Mouse (Mus musculus): Measurements from ENCODE around the gene Slc16a7. TPM values are rescaled to one million over a fixed set of nuclear protein-coding genes. Genes with fewer than 3 reads are reported as not detected.
A peak's percentile ranks its signal among the peaks of the same experiment; 100 is the strongest.

Gene Slc16a7
- polyA plus RNA-seq, 1 experiment from 2014 or later: 4.8 TPM

GRCm38 (mm10) chr10:125265467-125265866, 123.8 kb downstream of the Slc16a7 start:
- no peaks in the 10 kb centered on the region for H3K27me3 ChIP-seq (ENCODE audit: control insufficient read depth, insufficient read depth, low read depth, low read length)
- 50% methylated on average over 14 of the region's 14 CpGs for WGBS
- no peaks in the 10 kb centered on the region for H3K36me3 ChIP-seq (ENCODE audit: control insufficient read depth, insufficient read depth, low read length)
- ATAC-seq (ENCODE audit: low read depth): peak; percentile 36; the same call in 1 of the 2 replicates
- H3K9me3 ChIP-seq (ENCODE audit: control insufficient read depth, low read length): no peaks in the 10 kb centered on the region
- 0 out of 2 replicates have a peak overlapping the region, but pooled peaks have one; percentile 12 for H3K27ac ChIP-seq (ENCODE audit: low read length)
- H3K4me3 ChIP-seq (ENCODE audit: low read length): no peak overlapping the region
- peaks cover 7% of the 10 kb centered on the region; the same call in 1 of the 2 replicates for H3K4me1 ChIP-seq (replicated peaks; ENCODE audit: control insufficient read depth, insufficient read depth, low read length)
- no peak overlapping the region for H3K4me2 ChIP-seq (ENCODE audit: low read depth, low read length)
- H3K9ac ChIP-seq (ENCODE audit: low read length): no peak overlapping the region

GRCm38 (mm10) chr10:125264938-125265337, 124.3 kb downstream of the Slc16a7 start:
- Histone ChIP-seq H3K9ac (ENCODE audit: low read length) (no peak overlapping the region), H3K36me3 (ENCODE audit: control insufficient read depth, insufficient read depth, low read length) (no peaks in the 10 kb centered on the region), H3K27ac (ENCODE audit: low read length) (0 out of 2 replicates have a peak overlapping the region, but pooled peaks have one; percentile 12), H3K4me2 (ENCODE audit: low read depth, low read length) (no peak overlapping the region), H3K27me3 (ENCODE audit: control insufficient read depth, insufficient read depth, low read depth, low read length) (no peaks in the 10 kb centered on the region), H3K9me3 (ENCODE audit: control insufficient read depth, low read length) (no peaks in the 10 kb centered on the region), H3K4me1 (replicated peaks; ENCODE audit: control insufficient read depth, insufficient read depth, low read length) (peaks cover 7% of the 10 kb centered on the region; the same call in 1 of the 2 replicates), H3K4me3 (ENCODE audit: low read length) (no peak overlapping the region)
- ATAC-seq (ENCODE audit: low read depth): peak; percentile 85
- WGBS: 54% methylated on average over 4 of the region's 4 CpGs

GRCm38 (mm10) chr10:125255904-125256303, 133.4 kb downstream of the Slc16a7 start:
- Histone ChIP-seq H3K36me3 (ENCODE audit: control insufficient read depth, insufficient read depth, low read length) (no peaks in the 10 kb centered on the region), H3K4me3 (ENCODE audit: low read length) (no peak overlapping the region), H3K9me3 (ENCODE audit: control insufficient read depth, low read length) (no peaks in the 10 kb centered on the region), H3K4me1 (replicated peaks; ENCODE audit: control insufficient read depth, insufficient read depth, low read length) (no peaks in the 10 kb centered on the region), H3K27me3 (ENCODE audit: control insufficient read depth, insufficient read depth, low read depth, low read length) (no peaks in the 10 kb centered on the region), H3K4me2 (ENCODE audit: low read depth, low read length) (no peak overlapping the region), H3K27ac (ENCODE audit: low read length) (no peak overlapping the region), H3K9ac (ENCODE audit: low read length) (no peak overlapping the region)
- no peak for ATAC-seq (ENCODE audit: low read depth)
- WGBS: 86% methylated on average over 4 of the region's 4 CpGs

GRCm38 (mm10) chr10:125214536-125214935, 174.7 kb downstream of the Slc16a7 start:
- no peaks in the 10 kb centered on the region for H3K27me3 ChIP-seq (ENCODE audit: control insufficient read depth, insufficient read depth, low read depth, low read length)
- no peak overlapping the region for H3K9ac ChIP-seq (ENCODE audit: low read length)
- H3K9me3 ChIP-seq (ENCODE audit: control insufficient read depth, low read length): no peaks in the 10 kb centered on the region
- H3K4me2 ChIP-seq (ENCODE audit: low read depth, low read length): no peak overlapping the region
- 61% methylated on average over 2 of the region's 2 CpGs for WGBS
- no peak overlapping the region for H3K4me3 ChIP-seq (ENCODE audit: low read length)
- H3K36me3 ChIP-seq (ENCODE audit: control insufficient read depth, insufficient read depth, low read length): no peaks in the 10 kb centered on the region
- H3K4me1 ChIP-seq (replicated peaks; ENCODE audit: control insufficient read depth, insufficient read depth, low read length): no peaks in the 10 kb centered on the region
- no peak for ATAC-seq (ENCODE audit: low read depth)
- H3K27ac ChIP-seq (ENCODE audit: low read length): no peak overlapping the region

- no peak for ATAC-seq (ENCODE audit: low read depth)
Observed at GRCm38 (mm10) chr10:125213805-125214204, 175.5 kb downstream of the Slc16a7 start.

GRCm38 (mm10) chr10:125187544-125187943, 201.7 kb downstream of the Slc16a7 start:
- WGBS: 47% methylated on average over 5 of the region's 5 CpGs
- no peaks in the 10 kb centered on the region for H3K4me1 ChIP-seq (replicated peaks; ENCODE audit: control insufficient read depth, insufficient read depth, low read length)

More at GRCm38 (mm10) chr10:125213805-125214204, 175.5 kb downstream of the Slc16a7 start:
- no peak overlapping the region for H3K9ac ChIP-seq (ENCODE audit: low read length)
- no peak overlapping the region for H3K27ac ChIP-seq (ENCODE audit: low read length)
- no peaks in the 10 kb centered on the region for H3K27me3 ChIP-seq (ENCODE audit: control insufficient read depth, insufficient read depth, low read depth, low read length)
- H3K4me1 ChIP-seq (replicated peaks; ENCODE audit: control insufficient read depth, insufficient read depth, low read length): no peaks in the 10 kb centered on the region
- no peaks in the 10 kb centered on the region for H3K9me3 ChIP-seq (ENCODE audit: control insufficient read depth, low read length)
- no peak overlapping the region for H3K4me3 ChIP-seq (ENCODE audit: low read length)
- no peaks in the 10 kb centered on the region for H3K36me3 ChIP-seq (ENCODE audit: control insufficient read depth, insufficient read depth, low read length)
- 92% methylated on average over 3 of the region's 3 CpGs for WGBS
- H3K4me2 ChIP-seq (ENCODE audit: low read depth, low read length): no peak overlapping the region

GRCm38 (mm10) chr10:125185387-125185786, 203.9 kb downstream of the Slc16a7 start:
- ATAC-seq (ENCODE audit: low read depth): no peak
- Histone ChIP-seq H3K36me3 (ENCODE audit: control insufficient read depth, insufficient read depth, low read length) (no peaks in the 10 kb centered on the region), H3K4me1 (replicated peaks; ENCODE audit: control insufficient read depth, insufficient read depth, low read length) (no peaks in the 10 kb centered on the region), H3K27me3 (ENCODE audit: control insufficient read depth, insufficient read depth, low read depth, low read length) (no peaks in the 10 kb centered on the region), H3K27ac (ENCODE audit: low read length) (no peak overlapping the region), H3K9me3 (ENCODE audit: control insufficient read depth, low read length) (no peaks in the 10 kb centered on the region), H3K9ac (ENCODE audit: low read length) (no peak overlapping the region), H3K4me2 (ENCODE audit: low read depth, low read length) (no peak overlapping the region), H3K4me3 (ENCODE audit: low read length) (no peak overlapping the region)
- WGBS: 90% methylated on average over 4 of the region's 4 CpGs

More at GRCm38 (mm10) chr10:125187544-125187943, 201.7 kb downstream of the Slc16a7 start:
- Histone ChIP-seq H3K4me2 (ENCODE audit: low read depth, low read length) (no peak overlapping the region), H3K9me3 (ENCODE audit: control insufficient read depth, low read length) (no peaks in the 10 kb centered on the region), H3K4me3 (ENCODE audit: low read length) (no peak overlapping the region), H3K27me3 (ENCODE audit: control insufficient read depth, insufficient read depth, low read depth, low read length) (no peaks in the 10 kb centered on the region), H3K36me3 (ENCODE audit: control insufficient read depth, insufficient read depth, low read length) (no peaks in the 10 kb centered on the region), H3K27ac (ENCODE audit: low read length) (no peak overlapping the region), H3K9ac (ENCODE audit: low read length) (no peak overlapping the region)
- no peak for ATAC-seq (ENCODE audit: low read depth)

- Histone ChIP-seq H3K9me3 (ENCODE audit: control insufficient read depth, low read length) (no peaks in the 10 kb centered on the region), H3K4me2 (ENCODE audit: low read depth, low read length) (no peak overlapping the region), H3K9ac (ENCODE audit: low read length) (no peak overlapping the region), H3K27ac (ENCODE audit: low read length) (no peak overlapping the region), H3K36me3 (ENCODE audit: control insufficient read depth, insufficient read depth, low read length) (no peaks in the 10 kb centered on the region), H3K4me1 (replicated peaks; ENCODE audit: control insufficient read depth, insufficient read depth, low read length) (no peaks in the 10 kb centered on the region), H3K27me3 (ENCODE audit: control insufficient read depth, insufficient read depth, low read depth, low read length) (no peaks in the 10 kb centered on the region), H3K4me3 (ENCODE audit: low read length) (no peak overlapping the region)
- WGBS: 51% methylated on average over 5 of the region's 5 CpGs
- ATAC-seq (ENCODE audit: low read depth): no peak
Observed at GRCm38 (mm10) chr10:125184146-125184545, 205.1 kb downstream of the Slc16a7 start.

GRCm38 (mm10) chr10:125182545-125182944, 206.7 kb downstream of the Slc16a7 start:
- Histone ChIP-seq H3K4me2 (ENCODE audit: low read depth, low read length) (no peak overlapping the region), H3K4me1 (replicated peaks; ENCODE audit: control insufficient read depth, insufficient read depth, low read length) (no peaks in the 10 kb centered on the region), H3K4me3 (ENCODE audit: low read length) (no peak overlapping the region), H3K9ac (ENCODE audit: low read length) (no peak overlapping the region), H3K27me3 (ENCODE audit: control insufficient read depth, insufficient read depth, low read depth, low read length) (no peaks in the 10 kb centered on the region), H3K27ac (ENCODE audit: low read length) (no peak overlapping the region), H3K36me3 (ENCODE audit: control insufficient read depth, insufficient read depth, low read length) (no peaks in the 10 kb centered on the region), H3K9me3 (ENCODE audit: control insufficient read depth, low read length) (no peaks in the 10 kb centered on the region)
- ATAC-seq (ENCODE audit: low read depth): no peak
- 87% methylated on average over 3 of the region's 3 CpGs for WGBS

GRCm38 (mm10) chr10:125177782-125178181, 211.5 kb downstream of the Slc16a7 start:
- no peak overlapping the region for H3K4me2 ChIP-seq (ENCODE audit: low read depth, low read length)
- no peaks in the 10 kb centered on the region for H3K36me3 ChIP-seq (ENCODE audit: control insufficient read depth, insufficient read depth, low read length)
- H3K4me1 ChIP-seq (replicated peaks; ENCODE audit: control insufficient read depth, insufficient read depth, low read length): no peaks in the 10 kb centered on the region
- WGBS: 74% methylated on average over 2 of the region's 2 CpGs
- no peak overlapping the region for H3K9ac ChIP-seq (ENCODE audit: low read length)
- no peaks in the 10 kb centered on the region for H3K9me3 ChIP-seq (ENCODE audit: control insufficient read depth, low read length)
- H3K27ac ChIP-seq (ENCODE audit: low read length): no peak overlapping the region
- no peak for ATAC-seq (ENCODE audit: low read depth)
- H3K27me3 ChIP-seq (ENCODE audit: control insufficient read depth, insufficient read depth, low read depth, low read length): no peaks in the 10 kb centered on the region
- H3K4me3 ChIP-seq (ENCODE audit: low read length): no peak overlapping the region
